Mouse (Mus musculus) liver, adult 2 months (tissue): ENCODE measurements around the gene Sphk2.

Experiments used
- CTCF ChIP-seq: fragments of 200-500 bp; IDR thresholded peaks from 2 replicates; pipeline ENCODE4 v1.5.1; 2011; ENCODE audit warnings: low read depth, low read length, control low read depth
- POLR2A ChIP-seq: fragments of 200-500 bp; IDR thresholded peaks from 2 replicates; pipeline ENCODE4 v1.6.1; 2011; ENCODE audit warnings: low read length, control low read depth; ENCODE audit not compliant: insufficient read depth; ENCODE audit errors: extremely low read depth

- TF ChIP-seq CTCF (no peak), POLR2A (no peak)
These were observed 50.0 kb downstream of the Sphk2 start for GRCm38 (mm10) chr7:45667761-45668160.
